Mouse (Mus musculus) kidney, postnatal 10 days (tissue): ENCODE measurements at regions not wholly inside any gene's neighbourhood (a gene's known extent, or its start where the extent isn't known, plus 50 kb on each side); places are given as distances from the start of the nearest gene placed in this dataset.

Experiments used
- DNase-seq: peaks from one replicate; pipeline ENCODE4 v3.0.0; 2021; ENCODE audit warnings: mixed read lengths

- peak; percentile 72 for DNase-seq
Observed at GRCm38 (mm10) chr6:31220184-31220931, 178.2 kb upstream of the Mkln1 start.

DNA sequence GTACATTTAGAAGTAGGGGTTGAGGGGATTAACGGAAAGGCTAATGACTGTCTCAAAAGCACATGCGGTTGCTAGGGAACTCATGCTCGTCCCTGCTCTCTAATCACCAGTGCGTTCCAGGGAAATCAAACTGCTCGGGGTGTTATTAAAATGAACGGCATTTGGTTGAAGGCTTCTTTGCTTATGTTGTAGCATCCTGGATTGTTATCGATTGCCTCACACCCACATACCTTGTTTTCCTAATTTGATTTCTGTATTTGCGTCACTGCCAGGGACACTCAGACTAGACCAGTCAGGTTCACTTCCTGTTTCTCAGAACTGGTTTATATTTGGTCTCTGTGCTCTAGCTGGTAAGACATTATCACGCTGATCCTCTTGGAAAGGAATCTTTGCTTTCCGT is 177.0 kb upstream of the Mkln1 start:
- DNase-seq = no peak

DNA sequence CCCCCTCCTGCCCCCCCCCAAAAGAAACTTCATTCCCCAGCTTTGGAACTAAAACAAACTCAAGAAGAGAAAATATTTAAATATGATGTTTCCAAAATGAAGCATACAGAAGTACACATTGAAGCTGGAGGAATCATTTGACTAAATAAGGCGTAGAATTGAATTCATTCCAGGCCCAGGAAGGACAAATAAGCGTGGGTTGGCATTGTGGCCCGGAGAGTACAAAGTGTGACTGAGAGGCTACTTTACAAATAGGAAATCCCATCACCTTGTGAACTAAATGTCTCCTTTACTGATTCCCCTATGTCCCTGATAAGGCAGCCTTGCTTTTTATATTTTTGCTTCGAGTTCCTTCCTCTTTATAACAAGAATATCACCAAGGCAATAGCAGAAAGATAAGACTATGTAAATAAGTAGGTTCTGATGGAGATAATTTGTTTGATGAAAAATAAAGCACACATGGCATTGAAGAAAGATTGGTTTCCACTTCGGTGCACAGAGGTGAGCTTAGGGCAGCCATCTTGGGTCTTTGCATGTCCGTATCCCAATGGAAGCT is 176.4 kb upstream of the Mkln1 start:
- no peak for DNase-seq

GRCm38 (mm10) chr6:31227406-31227805 is 171.1 kb upstream of the Mkln1 start:
- DNase-seq = no peak

DNA sequence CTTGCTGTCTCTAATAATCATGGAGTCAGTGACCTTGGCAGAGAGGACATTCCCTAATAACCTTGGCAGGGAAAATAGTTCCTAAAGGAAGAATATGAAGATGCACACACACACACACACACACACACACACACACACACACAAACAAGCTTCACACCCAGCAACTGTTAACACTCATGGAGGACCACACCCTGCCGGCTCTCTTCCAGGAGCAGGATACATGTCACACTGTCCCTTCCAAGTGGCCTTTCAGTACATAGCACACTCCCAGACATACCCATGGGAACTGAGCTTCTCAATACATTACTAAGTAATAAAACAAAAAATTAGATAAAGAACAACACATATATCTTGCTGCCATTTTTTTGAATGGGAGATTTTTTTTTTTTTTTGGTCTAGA is 170.5 kb upstream of the Mkln1 start:
- DNase-seq = no peak

DNA sequence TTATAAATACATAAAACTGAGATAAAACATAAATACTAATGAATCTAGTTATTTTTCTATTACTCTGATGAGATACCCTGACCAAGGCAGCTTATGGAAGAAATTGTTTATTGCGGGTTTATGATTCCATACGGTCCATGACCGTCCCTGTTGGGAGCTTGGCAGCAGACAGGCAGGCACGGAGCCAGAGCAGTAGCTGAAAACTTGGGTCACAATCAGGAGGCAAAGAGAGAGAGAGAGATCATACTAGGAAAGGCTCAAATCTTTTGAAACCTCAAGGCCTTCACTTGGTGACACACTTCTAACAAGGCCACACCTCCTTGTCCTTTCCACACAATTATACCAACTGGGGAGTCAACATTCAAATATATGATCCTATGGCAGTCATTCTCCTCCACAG is 166.7 kb upstream of the Mkln1 start:
- no peak for DNase-seq

- DNase-seq = no peak
Observed at GRCm38 (mm10) chr6:31233252-31233993, 165.1 kb upstream of the Mkln1 start.

- no peak for DNase-seq
Observed at GRCm38 (mm10) chr6:31240051-31240450, 158.5 kb upstream of the Mkln1 start.

- DNase-seq = no peak
Observed at GRCm38 (mm10) chr6:31250526-31250925, 148.0 kb upstream of the Mkln1 start.

DNA sequence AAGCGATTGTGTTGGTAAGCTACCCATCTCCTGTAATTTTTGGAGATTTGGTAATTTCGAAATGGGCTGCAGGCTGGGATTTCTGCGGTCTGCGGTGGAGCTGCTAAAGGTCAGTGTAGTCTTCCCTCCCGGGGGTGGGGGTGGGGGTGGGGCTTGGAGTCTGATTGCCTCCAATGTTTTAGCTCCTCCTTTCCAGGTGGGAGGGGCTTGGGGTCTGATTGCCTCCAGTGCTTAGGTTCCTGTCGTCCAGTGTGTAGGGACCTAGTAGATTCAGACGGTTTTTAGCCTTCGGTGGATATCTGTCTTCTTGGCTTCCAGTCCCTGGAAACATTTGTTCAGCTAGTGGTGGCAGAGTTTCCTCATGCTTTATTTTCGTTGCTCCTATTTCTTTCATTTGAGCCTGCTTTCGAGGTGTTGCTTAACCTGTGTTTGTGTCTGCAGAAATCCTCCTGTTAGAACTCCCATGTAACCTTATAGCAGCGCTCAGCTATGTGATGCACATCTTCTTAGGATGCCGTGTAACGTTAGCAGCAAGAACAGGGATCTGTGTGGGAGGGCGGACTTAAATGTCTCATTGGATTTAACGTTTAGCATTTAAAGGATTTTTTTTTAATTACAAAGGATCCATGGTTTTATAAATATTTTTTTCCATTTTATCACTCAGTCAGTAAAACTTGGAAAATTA is 145.1 kb upstream of the Mkln1 start:
- DNase-seq = peak; percentile 34

DNA sequence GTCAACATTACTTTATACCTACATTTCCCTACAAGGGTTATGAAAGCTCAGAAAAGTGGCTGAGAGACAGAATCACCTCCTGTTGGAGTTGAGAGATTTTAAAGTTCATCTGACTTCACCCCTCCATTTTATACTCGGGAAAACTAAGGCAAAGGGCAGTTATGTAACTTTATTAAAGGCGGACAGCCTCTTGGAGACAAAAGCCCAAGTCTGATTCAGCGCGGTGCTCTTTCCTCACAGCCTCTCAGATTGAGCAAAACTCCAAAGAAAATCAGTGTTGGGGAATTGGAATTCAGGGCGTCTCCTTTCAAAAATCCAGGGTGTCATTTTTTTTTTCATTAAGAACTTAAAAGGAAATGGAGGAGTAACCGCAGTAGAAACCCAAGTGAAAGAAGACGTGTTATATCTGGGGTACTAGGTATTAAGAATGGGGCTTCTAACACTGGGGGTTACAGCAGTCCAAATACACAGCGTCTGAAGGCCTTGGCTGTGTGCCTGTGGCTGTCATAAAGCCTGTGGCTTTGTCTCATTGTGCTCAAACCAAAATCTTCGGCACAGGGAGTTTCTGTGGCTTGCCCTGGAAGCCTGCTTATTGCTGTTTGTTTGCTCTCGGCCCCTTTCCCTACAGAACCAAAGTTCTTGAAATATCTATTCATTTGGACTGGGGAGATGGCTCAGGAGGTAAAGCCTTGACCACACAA is 137.7 kb upstream of the Mkln1 start:
- DNase-seq = no peak

- DNase-seq = no peak
Observed at GRCm38 (mm10) chr6:31261797-31262540, 136.6 kb upstream of the Mkln1 start.

DNA sequence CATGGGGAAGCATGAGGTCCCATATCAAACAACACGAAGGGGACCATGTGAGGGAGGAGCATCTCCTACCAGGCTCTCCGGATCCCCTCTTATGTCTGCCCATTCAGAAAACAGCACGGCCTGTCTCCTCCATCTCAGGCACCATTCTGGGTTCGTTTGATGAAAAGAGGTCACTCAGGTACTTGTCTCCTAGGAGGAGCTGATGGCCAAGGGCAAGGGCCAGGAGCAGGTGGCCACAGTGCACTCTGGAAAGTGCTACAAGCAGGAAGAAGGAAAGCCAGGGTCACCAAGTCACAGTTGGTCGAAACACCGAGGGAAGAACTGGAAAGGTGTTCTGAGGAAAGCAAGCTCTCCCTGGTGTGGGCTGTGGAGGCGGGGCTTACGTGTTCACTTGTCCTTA is 135.9 kb upstream of the Mkln1 start:
- DNase-seq = no peak

DNA sequence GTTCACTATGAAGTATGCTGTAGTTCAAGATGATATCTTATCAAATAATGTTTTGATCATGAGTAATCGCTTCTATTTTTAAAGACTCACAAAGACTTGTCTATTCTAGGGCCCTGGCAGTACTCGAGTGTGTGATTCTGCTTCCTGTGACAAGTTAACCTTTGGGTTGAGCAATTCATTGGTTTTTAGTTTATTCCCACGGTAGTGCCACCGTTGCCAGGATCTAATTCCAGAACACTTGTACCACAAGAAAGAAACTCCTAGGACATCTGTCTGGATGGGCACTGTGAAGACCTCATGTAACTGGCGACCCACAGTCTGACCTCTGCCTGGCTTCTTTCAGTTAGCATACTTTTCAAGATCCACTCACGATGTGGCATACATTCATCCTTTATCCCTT is 134.7 kb upstream of the Mkln1 start:
- no peak for DNase-seq

DNA sequence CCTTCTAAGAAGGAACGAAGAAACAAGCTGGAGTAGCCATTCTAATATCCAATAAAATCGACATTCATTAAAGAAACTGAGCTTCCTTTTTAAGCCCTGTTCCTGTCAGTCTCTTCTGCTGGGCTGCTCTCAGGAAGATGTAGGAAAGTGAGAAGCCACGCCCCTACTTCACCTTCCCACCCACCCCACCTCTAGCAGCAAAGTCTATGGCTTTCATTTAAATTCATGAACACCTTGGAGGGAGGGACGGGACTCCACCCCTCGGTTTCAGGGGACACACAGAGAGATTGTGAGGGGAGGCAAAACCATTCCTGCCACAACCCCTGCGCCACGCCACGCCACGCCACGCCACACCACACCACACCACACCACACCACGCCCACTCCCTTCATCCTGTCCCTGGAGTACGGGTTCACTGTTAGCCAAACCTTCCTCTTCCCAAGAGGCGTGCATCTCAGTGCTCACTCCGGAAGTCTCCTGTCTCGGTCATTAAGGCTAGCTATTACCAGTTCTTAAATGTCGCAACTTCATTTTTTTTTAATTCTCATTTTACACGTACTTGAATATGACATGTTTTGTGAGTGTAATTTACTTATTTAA is 132.0 kb upstream of the Mkln1 start:
- no peak for DNase-seq

- DNase-seq = no peak
Observed at GRCm38 (mm10) chr6:31268057-31268456, 130.5 kb upstream of the Mkln1 start.

- DNase-seq = no peak
Observed at GRCm38 (mm10) chr6:31273816-31274215, 124.7 kb upstream of the Mkln1 start.

DNA sequence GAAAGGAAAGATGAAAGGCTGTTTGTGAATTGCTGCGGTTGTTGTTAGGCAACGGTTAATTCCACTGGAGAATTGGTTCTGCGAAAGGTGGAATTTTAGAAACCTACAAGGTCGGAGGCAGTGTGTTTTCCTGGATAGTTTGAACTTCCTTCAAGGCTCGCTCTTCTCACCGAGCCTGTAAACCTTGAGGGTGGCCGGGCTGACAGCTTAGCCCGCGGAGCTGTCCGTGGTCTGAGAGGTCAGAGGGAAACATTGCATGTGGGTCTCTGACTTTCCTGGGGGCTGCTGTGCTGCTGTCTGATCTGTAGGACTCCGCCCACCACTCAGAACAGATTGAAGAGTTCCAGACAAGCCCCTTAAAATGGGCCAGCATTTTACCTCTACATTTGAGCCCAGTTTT is 124.3 kb upstream of the Mkln1 start:
- peak; percentile 24 for DNase-seq

DNA sequence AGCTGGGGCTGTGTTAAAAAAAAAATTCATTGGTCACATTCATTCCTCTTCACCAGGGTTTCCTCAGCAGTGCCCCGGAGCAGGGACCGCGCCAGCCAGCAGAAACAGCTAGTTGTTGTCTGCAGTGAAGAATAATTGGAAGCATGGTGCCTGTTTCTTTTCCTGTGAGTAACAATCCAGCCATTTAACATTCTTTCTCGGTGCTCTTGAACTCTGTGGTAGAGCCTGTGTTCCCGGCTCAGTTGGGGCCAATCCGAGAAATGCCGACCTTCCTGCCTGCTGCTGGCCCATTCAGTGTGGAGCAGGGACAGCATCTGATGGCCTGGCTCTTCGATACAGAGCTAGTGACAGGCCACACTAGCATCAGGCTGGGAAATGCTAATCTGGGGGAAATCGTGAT is 120.7 kb upstream of the Mkln1 start:
- DNase-seq = no peak

- no peak for DNase-seq
Observed at GRCm38 (mm10) chr6:31283973-31284372, 114.6 kb upstream of the Mkln1 start.

GRCm38 (mm10) chr6:31284390-31284789 is 114.1 kb upstream of the Mkln1 start:
- no peak for DNase-seq

DNA sequence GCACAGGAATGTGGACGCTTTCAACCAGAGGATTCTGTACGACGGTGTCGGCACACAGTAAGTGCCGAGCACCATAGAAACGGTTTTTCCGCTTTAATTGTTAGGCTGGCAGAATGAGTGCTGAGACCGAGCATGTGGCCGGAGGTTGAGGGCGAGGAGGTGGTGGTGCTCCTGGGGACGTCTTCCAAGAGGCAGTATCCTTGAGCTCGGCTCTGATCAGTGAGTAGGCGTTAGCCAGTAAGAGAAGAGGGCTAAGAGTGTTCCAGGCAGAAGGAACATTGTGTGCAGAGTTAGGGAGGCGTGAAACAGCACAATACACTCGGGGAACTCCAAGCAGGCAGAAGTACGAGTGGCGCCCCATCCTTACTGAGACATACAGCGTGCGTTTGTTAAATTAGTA is 113.5 kb upstream of the Mkln1 start:
- DNase-seq = no peak
